Mouse (Mus musculus) brain, embryonic 14.5 days (tissue): ENCODE data around the gene Prickle1. TPM values are rescaled to one million over a fixed set of nuclear protein-coding genes. Genes with fewer than 3 reads are reported as not detected.

Experiments
- DNase-seq: peaks from one replicate; pipeline ENCODE4 v3.0.0-alpha.2; 2011; ENCODE audit warnings: low read depth
- CTCF ChIP-seq: fragments of 200-500 bp; IDR thresholded peaks from 2 replicates; pipeline ENCODE4 v1.5.1; 2012; ENCODE audit warnings: inconsistent platforms, mild to moderate bottlenecking, moderate library complexity, borderline replicate concordance; ENCODE audit not compliant: insufficient read depth, insufficient read length; ENCODE audit errors: extremely low read depth
- POLR2A ChIP-seq: fragments of 200-500 bp; IDR thresholded peaks from 2 replicates; pipeline ENCODE4 v1.6.1; 2012; ENCODE audit warnings: mild to moderate bottlenecking, inconsistent platforms, borderline replicate concordance; ENCODE audit not compliant: poor library complexity, insufficient read depth, insufficient read length, severe bottlenecking; ENCODE audit errors: extremely low read depth
- polyA plus RNA-seq: library from polyadenylated mRNA; depleted of rRNA; stranded (reverse); fragments of >200 nt; gene quantifications from 2 replicates; pipeline ENCODE4 v1.2.3, GENCODE M21; 2012; rRNA removed

Gene Prickle1
- polyA plus RNA-seq, 1 experiment, result 10.4 TPM

DNA sequence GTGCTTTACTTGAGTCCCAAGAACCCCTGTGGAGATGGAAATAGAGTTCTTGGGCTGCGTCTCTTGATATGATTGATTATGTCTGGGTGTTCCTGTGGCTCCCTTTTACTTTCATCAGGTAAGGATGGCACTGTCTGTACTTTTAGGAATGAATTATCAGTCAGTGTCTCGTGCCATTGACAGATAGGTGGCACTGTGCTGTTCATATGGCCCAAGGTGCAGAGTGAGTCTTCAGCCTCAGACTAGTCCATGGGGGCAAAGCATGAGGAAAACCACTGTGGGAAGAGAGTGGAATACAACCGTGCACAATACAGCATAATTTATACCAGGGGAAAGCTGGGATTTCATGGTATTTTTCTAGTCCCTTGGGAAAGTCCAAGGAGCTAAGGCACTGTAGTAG lies 117.0 kb downstream of the Prickle1 start:
- no peak for DNase-seq
- TF ChIP-seq CTCF (no peak), POLR2A (no peak)

DNA sequence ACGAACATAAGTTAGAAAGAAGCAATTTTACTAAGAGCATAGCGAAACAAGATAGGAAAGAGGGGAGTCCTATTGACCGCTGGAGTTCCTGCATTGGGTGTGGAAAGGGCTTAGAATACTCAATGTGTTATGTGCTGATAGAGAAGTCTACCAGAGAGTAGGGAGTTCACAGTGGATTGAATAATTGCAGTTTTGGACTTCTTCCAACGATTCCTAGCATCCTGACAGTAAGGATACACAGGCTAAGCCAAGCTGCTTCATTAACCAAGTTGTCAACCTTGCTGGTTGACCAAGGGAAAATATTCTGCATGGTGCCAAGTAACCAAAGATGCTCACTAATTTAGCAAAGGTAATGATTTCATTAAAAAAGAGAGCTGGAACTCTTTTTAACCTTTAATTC lies 118.0 kb downstream of the Prickle1 start:
- peak; percentile 66 for DNase-seq
- no peak for TF ChIP-seq POLR2A
- no peak for TF ChIP-seq CTCF

DNA sequence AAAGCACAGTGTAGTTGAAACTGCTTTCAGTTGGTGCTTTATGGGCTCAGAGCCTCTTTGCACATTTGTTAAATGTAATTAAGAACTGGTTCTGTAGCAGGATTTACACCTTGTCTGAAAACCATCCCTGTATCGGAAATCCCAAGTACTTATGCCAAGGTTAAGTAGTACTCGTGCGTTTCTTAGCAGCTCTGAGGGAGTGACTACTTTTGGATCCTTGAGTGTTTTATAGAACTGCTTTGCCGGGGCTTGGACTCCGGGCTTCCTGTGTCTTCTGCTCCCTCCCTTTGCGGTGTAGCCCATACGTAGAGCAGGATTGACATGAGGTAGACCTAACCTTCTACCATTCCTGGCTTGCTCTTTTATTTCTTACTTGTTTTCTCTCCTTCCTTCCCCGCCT lies 120.0 kb downstream of the Prickle1 start:
- TF ChIP-seq POLR2A (no peak), CTCF (no peak)

DNA sequence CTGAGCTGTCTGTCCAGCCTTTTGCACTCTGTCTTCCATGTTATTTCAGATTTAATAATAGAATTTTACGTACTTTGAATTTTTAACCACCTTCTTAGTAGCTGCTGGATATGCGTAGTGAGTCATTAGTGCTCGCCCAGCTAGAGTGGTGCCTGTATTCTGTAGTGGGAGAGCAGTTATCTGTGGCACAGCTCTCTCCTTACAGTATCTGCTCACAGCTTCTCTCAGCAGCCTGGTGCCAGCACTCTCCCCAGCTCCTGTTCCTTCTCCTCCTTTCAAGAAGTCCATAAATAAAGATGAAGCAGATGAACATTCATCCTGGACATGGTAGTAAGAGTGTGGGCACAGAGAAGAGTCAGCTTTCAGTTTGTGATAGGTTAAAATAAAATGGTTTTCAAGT lies 121.4 kb downstream of the Prickle1 start:
- DNase-seq, result no peak
- no peak for TF ChIP-seq POLR2A
- TF ChIP-seq CTCF, result no peak

More for the DNA sequence above, 120.0 kb downstream of the Prickle1 start:
- no peak for DNase-seq

DNA sequence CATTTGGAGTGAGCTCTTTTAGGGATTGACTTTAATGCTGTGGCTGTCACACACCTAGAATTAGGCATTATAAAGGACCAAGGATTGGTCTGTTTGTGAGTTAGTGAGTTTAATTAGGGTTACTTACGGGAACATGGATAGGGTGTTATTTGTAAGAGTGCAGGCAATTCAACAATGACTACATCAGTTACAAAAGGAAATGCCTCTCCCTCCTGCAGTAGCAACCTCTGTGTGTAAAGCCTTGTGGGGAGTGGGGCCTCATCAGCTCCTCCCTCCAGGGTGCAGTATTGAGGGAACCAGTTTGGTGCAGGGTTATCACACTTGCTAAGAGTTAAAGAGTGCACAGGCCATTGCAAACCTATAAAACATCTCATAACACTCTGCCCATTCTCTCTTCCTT lies 123.6 kb downstream of the Prickle1 start:
- no peak for DNase-seq
- TF ChIP-seq POLR2A (no peak), CTCF (no peak)

DNA sequence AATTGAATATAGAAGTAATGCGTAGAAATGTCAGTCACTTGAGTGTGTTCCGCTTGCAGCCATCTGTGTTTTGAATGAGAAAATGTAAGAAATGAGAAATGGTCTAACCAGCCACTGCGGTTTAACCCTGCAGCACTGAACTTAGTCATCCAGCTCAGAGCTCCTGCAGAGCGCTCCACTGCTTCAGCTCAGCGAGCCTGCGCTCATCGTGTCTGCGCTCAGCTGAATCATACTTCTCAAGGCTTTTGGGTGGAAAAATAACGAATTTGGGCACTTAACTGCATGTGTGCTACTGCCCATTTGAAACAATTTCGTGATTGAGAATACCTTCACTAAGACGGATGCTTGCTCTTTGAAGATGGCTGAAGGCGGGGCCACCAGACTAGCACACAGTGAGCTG lies 124.0 kb downstream of the Prickle1 start:
- TF ChIP-seq POLR2A, result no peak
- TF ChIP-seq CTCF, result no peak
- peak; percentile 47 for DNase-seq

DNA sequence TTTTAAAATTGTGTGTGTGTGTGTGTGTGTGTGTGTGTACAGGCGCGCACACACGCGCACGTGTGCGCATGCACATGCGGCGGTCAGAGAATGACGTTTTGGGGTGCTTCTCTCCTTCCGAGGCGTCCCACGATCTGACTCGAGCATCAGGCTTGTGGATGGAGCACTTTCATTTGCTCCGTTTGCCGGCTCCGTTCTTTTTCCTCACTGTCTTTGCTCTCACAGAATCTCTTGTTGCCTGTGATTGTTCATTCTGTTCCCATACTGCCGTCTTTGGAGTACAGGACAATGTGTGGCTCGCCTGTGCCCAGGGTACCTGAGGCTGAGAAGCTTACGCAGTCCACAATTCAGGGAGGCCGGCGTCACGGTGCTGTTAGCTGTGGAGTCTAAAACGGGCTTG lies 134.6 kb downstream of the Prickle1 start:
- DNase-seq, result no peak
- TF ChIP-seq CTCF (no peak), POLR2A (no peak)

DNA sequence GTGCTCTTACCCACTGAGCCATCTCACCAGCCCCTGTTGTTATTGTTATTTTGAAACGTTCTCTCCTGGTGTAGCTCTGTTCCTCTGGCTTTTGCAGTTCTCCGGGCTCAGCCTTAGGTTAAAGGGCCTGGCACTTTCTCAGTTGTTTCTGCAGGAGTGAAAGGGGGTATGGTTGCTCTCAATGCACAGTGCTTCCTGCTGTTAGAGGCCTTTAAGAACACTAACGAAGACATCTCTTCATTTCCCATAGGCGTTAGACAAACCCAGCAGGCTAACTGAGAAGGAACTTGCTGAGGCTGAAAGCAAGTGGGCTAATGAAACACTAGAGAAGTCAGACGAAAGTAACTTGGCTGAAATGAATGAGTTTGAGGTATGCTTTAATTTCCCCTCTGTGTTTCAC lies 136.3 kb downstream of the Prickle1 start:
- DNase-seq, result no peak
- no peak for TF ChIP-seq POLR2A
- TF ChIP-seq CTCF, result no peak

DNA sequence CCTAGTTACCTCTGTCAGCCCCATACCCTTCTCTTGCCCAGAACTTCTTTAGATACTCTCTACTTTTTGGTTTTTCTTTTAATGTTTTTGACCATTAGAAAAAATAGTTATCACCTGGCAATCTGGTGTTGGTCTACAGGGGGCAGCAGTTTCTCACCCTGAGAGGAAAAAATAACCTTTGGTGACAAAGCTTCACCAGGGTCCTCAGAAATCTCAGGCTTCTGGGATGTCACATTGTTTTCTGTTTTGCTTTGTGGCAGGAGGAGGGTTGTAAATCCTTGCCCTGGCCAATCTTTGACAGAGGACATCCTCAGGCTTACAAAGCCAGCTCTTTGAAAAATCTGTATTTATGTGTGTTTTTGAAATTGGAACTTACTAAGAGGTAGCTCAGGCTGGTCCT lies 139.7 kb downstream of the Prickle1 start:
- TF ChIP-seq POLR2A (no peak), CTCF (no peak; the same call in 1 of the 2 replicates)
- DNase-seq, result no peak

DNA sequence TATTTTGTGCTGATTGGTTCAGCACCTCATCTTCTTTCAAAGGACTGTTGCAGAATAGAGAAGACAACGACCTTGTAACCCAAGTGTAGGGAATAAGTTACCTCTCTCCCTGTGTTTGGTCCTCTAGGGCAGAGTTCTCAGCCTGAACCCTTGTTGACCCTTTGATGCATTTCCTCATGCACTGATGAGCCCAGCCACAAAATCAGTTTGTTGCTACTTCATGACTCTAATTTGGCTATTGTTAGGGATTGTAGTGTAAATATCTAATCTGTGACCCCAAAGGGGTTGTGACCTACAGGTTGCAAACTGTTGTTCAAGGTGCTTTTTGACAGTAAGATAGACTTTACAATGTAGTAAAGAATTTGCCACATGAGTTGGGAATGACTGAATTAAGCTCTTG lies 142.4 kb downstream of the Prickle1 start:
- DNase-seq, result no peak
- TF ChIP-seq POLR2A (no peak), CTCF (no peak)

Other genes starting within 250 kb of the Prickle1 start
- gene Zcrb1, start 197.6 kb downstream of the Prickle1 start, polyA plus RNA-seq, result 101 and 118 TPM in 2 replicates
- gene Pphln1, start 197.5 kb downstream of the Prickle1 start, polyA plus RNA-seq, result 24.2 and 34.8 TPM in 2 replicates